Mouse (Mus musculus): ENCODE results near the gene Mcm3ap.

- TF ChIP-seq CTCF (conservative IDR thresholded peaks at IDR 0.05; ENCODE audit: low read length): no peak
- TF ChIP-seq POU5F1 (IDR thresholded peaks at IDR 0.05; ENCODE audit: borderline replicate concordance, low read length): no peak
- TF ChIP-seq NANOG (IDR thresholded peaks at IDR 0.05; ENCODE audit: borderline replicate concordance, low read length): no peak
Observed at GRCm38 (mm10) chr10:76541336-76542085, 72.8 kb downstream of the Mcm3ap start.
